Mouse (Mus musculus): ENCODE data around the gene Clk2. TPM values are rescaled to one million over a fixed set of nuclear protein-coding genes. Genes with fewer than 3 reads are reported as not detected.
A peak's percentile ranks its signal among the peaks of the same experiment; 100 is the strongest.
"Not testable (repeated sequence)": the region's sequence is repeated elsewhere in the genome, so short reads cannot be mapped to it uniquely, and the experiment has no call there.

Clk2 gene
- polyA plus RNA-seq, 1 experiment: 57.5 TPM

GRCm38 (mm10) chr3:89213803-89214530, 49.4 kb downstream of the Clk2 start:
- peak overlapping the region; percentile 96 for H3K4me3 ChIP-seq (ENCODE audit: insufficient read depth, low read length)
- TF ChIP-seq POLR2A (IDR thresholded peaks at IDR 0.05; ENCODE audit: low read depth, low read length) (peak; percentile 63), CTCF (IDR thresholded peaks at IDR 0.05; ENCODE audit: borderline replicate concordance, insufficient read depth, low read length) (no peak)
- H3K27ac ChIP-seq (ENCODE audit: insufficient read depth, low read length): peak overlapping the region; percentile 97
- H3K4me1 ChIP-seq (ENCODE audit: control insufficient read depth, insufficient read depth, low read length): peaks cover 5% of the 10 kb centered on the region; the same call in 1 of the 2 replicates

- Histone ChIP-seq H3K4me1 (ENCODE audit: control insufficient read depth, insufficient read depth, low read length) (peaks cover 5% of the 10 kb centered on the region; the same call in 1 of the 2 replicates), H3K27ac (ENCODE audit: insufficient read depth, low read length) (peak within 1 kb of the TSS; percentile 97), H3K4me3 (ENCODE audit: insufficient read depth, low read length) (peak within 1 kb of the TSS; percentile 96)
- TF ChIP-seq POLR2A (IDR thresholded peaks at IDR 0.05; ENCODE audit: low read depth, low read length) (peak; percentile 64; the same call in 1 of the 2 replicates), CTCF (IDR thresholded peaks at IDR 0.05; ENCODE audit: borderline replicate concordance, insufficient read depth, low read length) (no peak)
Measured at GRCm38 (mm10) chr3:89214681-89215411, 50.3 kb downstream of the Clk2 start, which contains the start of gene Thbs3. Gene Thbs3 (plus strand): TSS chr3:89215180.

GRCm38 (mm10) chr3:89215853-89216252, 51.3 kb downstream of the Clk2 start:
- Histone ChIP-seq H3K4me1 (ENCODE audit: control insufficient read depth, insufficient read depth, low read length) (peaks cover 5% of the 10 kb centered on the region; the same call in 1 of the 2 replicates), H3K27ac (ENCODE audit: insufficient read depth, low read length) (no peak overlapping the region), H3K4me3 (ENCODE audit: insufficient read depth, low read length) (peak overlapping the region; percentile 45)
- peak; percentile 81; the same call in 1 of the 2 replicates for TF ChIP-seq CTCF (IDR thresholded peaks at IDR 0.05; ENCODE audit: borderline replicate concordance, insufficient read depth, low read length)
- TF ChIP-seq POLR2A (IDR thresholded peaks at IDR 0.05; ENCODE audit: low read depth, low read length): no peak

GRCm38 (mm10) chr3:89216407-89216806, 51.8 kb downstream of the Clk2 start:
- not testable (repeated sequence) for H3K27ac ChIP-seq (ENCODE audit: insufficient read depth, low read length); H3K4me3 ChIP-seq (ENCODE audit: insufficient read depth, low read length); H3K4me1 ChIP-seq (ENCODE audit: control insufficient read depth, insufficient read depth, low read length)

GRCm38 (mm10) chr3:89218271-89218670, 53.7 kb downstream of the Clk2 start:
- TF ChIP-seq POLR2A (IDR thresholded peaks at IDR 0.05; ENCODE audit: low read depth, low read length) (no peak), CTCF (IDR thresholded peaks at IDR 0.05; ENCODE audit: borderline replicate concordance, insufficient read depth, low read length) (no peak)

GRCm38 (mm10) chr3:89219546-89219945, 55.0 kb downstream of the Clk2 start:
- Histone ChIP-seq H3K27ac (ENCODE audit: insufficient read depth, low read length) (no peak overlapping the region), H3K4me3 (ENCODE audit: insufficient read depth, low read length) (no peak overlapping the region), H3K4me1 (ENCODE audit: control insufficient read depth, insufficient read depth, low read length) (no peaks in the 10 kb centered on the region)
- TF ChIP-seq POLR2A (IDR thresholded peaks at IDR 0.05; ENCODE audit: low read depth, low read length): no peak
- TF ChIP-seq CTCF (IDR thresholded peaks at IDR 0.05; ENCODE audit: borderline replicate concordance, insufficient read depth, low read length): no peak

More at GRCm38 (mm10) chr3:89218271-89218670, 53.7 kb downstream of the Clk2 start:
- H3K4me3 ChIP-seq (ENCODE audit: insufficient read depth, low read length): no peak overlapping the region
- no peak overlapping the region for H3K27ac ChIP-seq (ENCODE audit: insufficient read depth, low read length)
- no peaks in the 10 kb centered on the region for H3K4me1 ChIP-seq (ENCODE audit: control insufficient read depth, insufficient read depth, low read length)

- Histone ChIP-seq H3K27ac (ENCODE audit: insufficient read depth, low read length) (no peak overlapping the region), H3K4me1 (ENCODE audit: control insufficient read depth, insufficient read depth, low read length) (0 out of 2 replicates have a peak, but pooled peaks cover 2% of the 10 kb centered on the region), H3K4me3 (ENCODE audit: insufficient read depth, low read length) (no peak overlapping the region)
- TF ChIP-seq CTCF (IDR thresholded peaks at IDR 0.05; ENCODE audit: borderline replicate concordance, insufficient read depth, low read length) (no peak), POLR2A (IDR thresholded peaks at IDR 0.05; ENCODE audit: low read depth, low read length) (no peak)
Measured at GRCm38 (mm10) chr3:89221167-89221566, 56.6 kb downstream of the Clk2 start.

GRCm38 (mm10) chr3:89224796-89225195, 60.2 kb downstream of the Clk2 start:
- H3K4me3 ChIP-seq (ENCODE audit: insufficient read depth, low read length): no peak overlapping the region
- no peak overlapping the region for H3K27ac ChIP-seq (ENCODE audit: insufficient read depth, low read length)
- 0 out of 2 replicates have a peak, but pooled peaks cover 8% of the 10 kb centered on the region for H3K4me1 ChIP-seq (ENCODE audit: control insufficient read depth, insufficient read depth, low read length)
- TF ChIP-seq POLR2A (IDR thresholded peaks at IDR 0.05; ENCODE audit: low read depth, low read length) (no peak), CTCF (IDR thresholded peaks at IDR 0.05; ENCODE audit: borderline replicate concordance, insufficient read depth, low read length) (no peak)

GRCm38 (mm10) chr3:89225321-89225815, 60.8 kb downstream of the Clk2 start:
- H3K4me1 ChIP-seq (ENCODE audit: control insufficient read depth, insufficient read depth, low read length): 0 out of 2 replicates have a peak, but pooled peaks cover 8% of the 10 kb centered on the region
- no peak overlapping the region for H3K4me3 ChIP-seq (ENCODE audit: insufficient read depth, low read length)
- no peak for TF ChIP-seq CTCF (IDR thresholded peaks at IDR 0.05; ENCODE audit: borderline replicate concordance, insufficient read depth, low read length)
- TF ChIP-seq POLR2A (IDR thresholded peaks at IDR 0.05; ENCODE audit: low read depth, low read length): no peak
- no peak overlapping the region for H3K27ac ChIP-seq (ENCODE audit: insufficient read depth, low read length)
